Mouse (Mus musculus): ENCODE data around the gene Zfp706. TPM values are rescaled to one million over a fixed set of nuclear protein-coding genes. Genes with fewer than 3 reads are reported as not detected.

Zfp706 gene
- polyA plus RNA-seq, 1 experiment from 2014 or later: 439 TPM

- no peak overlapping the region for H3K4me3 ChIP-seq
- no peak overlapping the region for H3K4me2 ChIP-seq (replicated peaks)
- H3K4me1 ChIP-seq: peaks cover 2% of the 10 kb centered on the region; the same call in 1 of the 2 replicates
- no peaks in the 10 kb centered on the region; the same call in 1 of the 2 replicates for H3K27me3 ChIP-seq
- H3K36me3 ChIP-seq: no peaks in the 10 kb centered on the region
- 70% methylated on average over 6 of the region's 6 CpGs for WGBS
- ATAC-seq (ENCODE audit: low FRiP score, low read depth): no peak
- H3K27ac ChIP-seq (replicated peaks): no peak overlapping the region
- H3K9ac ChIP-seq (replicated peaks): no peak overlapping the region
- H3K9me3 ChIP-seq: no peaks in the 10 kb centered on the region
Measured at GRCm38 (mm10) chr15:36974614-36975255, 32.8 kb downstream of the Zfp706 start.

DNA sequence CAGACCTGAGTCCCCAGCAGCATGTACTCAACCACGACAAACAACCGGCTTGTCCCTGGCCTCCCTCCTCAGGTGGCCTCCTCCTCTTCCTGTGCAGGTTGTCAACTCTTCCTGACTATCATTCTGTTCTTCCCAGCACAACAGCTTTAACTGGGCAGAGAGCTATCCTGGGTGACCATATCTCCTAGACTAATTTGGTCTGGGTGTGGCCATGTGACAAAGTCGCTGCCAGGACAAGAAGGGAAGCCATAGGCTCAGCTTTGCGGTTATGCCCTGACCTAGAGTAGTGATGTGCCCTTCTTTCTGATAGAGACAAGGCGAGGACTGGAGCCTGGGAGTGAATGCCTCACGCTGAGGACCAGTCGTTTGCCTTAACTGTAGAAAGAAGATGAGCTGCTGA is 33.9 kb downstream of the Zfp706 start:
- no peak overlapping the region for H3K4me3 ChIP-seq
- H3K9me3 ChIP-seq: no peaks in the 10 kb centered on the region
- no peak overlapping the region for H3K4me2 ChIP-seq (replicated peaks)
- 88% methylated on average over 7 of the region's 7 CpGs for WGBS
- no peaks in the 10 kb centered on the region; the same call in 1 of the 2 replicates for H3K27me3 ChIP-seq
- peaks cover 1% of the 10 kb centered on the region; the same call in 1 of the 2 replicates for H3K4me1 ChIP-seq
- H3K9ac ChIP-seq (replicated peaks): no peak overlapping the region
- no peak for ATAC-seq (ENCODE audit: low FRiP score, low read depth)
- no peaks in the 10 kb centered on the region for H3K36me3 ChIP-seq
- no peak overlapping the region for H3K27ac ChIP-seq (replicated peaks)

- no peak overlapping the region for H3K4me3 ChIP-seq
- no peak overlapping the region for H3K27ac ChIP-seq (replicated peaks)
- H3K36me3 ChIP-seq: no peaks in the 10 kb centered on the region
- peaks cover 5% of the 10 kb centered on the region; the same call in 1 of the 2 replicates for H3K4me1 ChIP-seq
- no peaks in the 10 kb centered on the region; the same call in 1 of the 2 replicates for H3K27me3 ChIP-seq
- no peak overlapping the region for H3K4me2 ChIP-seq (replicated peaks)
- no peaks in the 10 kb centered on the region for H3K9me3 ChIP-seq
- 84% methylated on average over 6 of the region's 6 CpGs for WGBS
- no peak overlapping the region for H3K9ac ChIP-seq (replicated peaks)
- ATAC-seq (ENCODE audit: low FRiP score, low read depth): no peak
Measured at GRCm38 (mm10) chr15:36973290-36973689, 34.3 kb downstream of the Zfp706 start.

DNA sequence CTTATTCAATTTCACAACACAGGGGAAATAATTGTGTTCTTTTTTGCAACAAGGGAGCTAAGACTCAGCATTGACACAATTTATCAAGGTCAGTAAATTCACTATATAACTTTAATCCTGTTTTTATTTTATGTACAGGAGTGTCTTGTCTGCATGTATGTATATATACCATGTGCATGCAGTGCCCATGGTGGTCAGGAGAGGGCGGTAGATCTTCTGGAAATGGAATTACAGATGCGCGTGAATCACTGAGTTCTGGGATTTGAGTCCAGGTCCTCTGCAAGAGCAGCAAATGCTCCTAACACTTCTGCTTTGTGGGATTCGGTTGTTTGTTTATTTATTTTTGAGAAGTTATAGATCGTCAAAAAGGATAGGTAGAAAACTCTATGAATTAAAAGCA is 37.8 kb downstream of the Zfp706 start:
- Histone ChIP-seq H3K36me3 (no peaks in the 10 kb centered on the region), H3K4me3 (no peak overlapping the region), H3K9ac (replicated peaks) (no peak overlapping the region), H3K9me3 (no peaks in the 10 kb centered on the region), H3K27me3 (no peaks in the 10 kb centered on the region), H3K4me2 (replicated peaks) (no peak overlapping the region), H3K27ac (replicated peaks) (no peak overlapping the region), H3K4me1 (peaks cover 24% of the 10 kb centered on the region)
- WGBS: 87% methylated on average over 5 of the region's 5 CpGs
- ATAC-seq (ENCODE audit: low FRiP score, low read depth): no peak

GRCm38 (mm10) chr15:36968295-36968694 is 39.3 kb downstream of the Zfp706 start:
- peak overlapping the region; percentile 27 for H3K4me3 ChIP-seq
- no peaks in the 10 kb centered on the region for H3K27me3 ChIP-seq
- no peak for ATAC-seq (ENCODE audit: low FRiP score, low read depth)

GRCm38 (mm10) chr15:36967381-36968211 is 40.0 kb downstream of the Zfp706 start:
- Histone ChIP-seq H3K4me3 (peak overlapping the region; percentile 27), H3K27ac (replicated peaks) (peak overlapping the region; percentile 94), H3K36me3 (no peaks in the 10 kb centered on the region), H3K4me1 (peaks cover 24% of the 10 kb centered on the region), H3K9ac (replicated peaks) (peak overlapping the region; percentile 51), H3K9me3 (no peaks in the 10 kb centered on the region), H3K4me2 (replicated peaks) (peak overlapping the region; percentile 55), H3K27me3 (no peaks in the 10 kb centered on the region)
- peak; percentile 93 for ATAC-seq (ENCODE audit: low FRiP score, low read depth)
- WGBS: 19% methylated on average over 24 of the region's 24 CpGs

More at GRCm38 (mm10) chr15:36968295-36968694, 39.3 kb downstream of the Zfp706 start:
- no peaks in the 10 kb centered on the region for H3K9me3 ChIP-seq
- peaks cover 24% of the 10 kb centered on the region for H3K4me1 ChIP-seq
- H3K36me3 ChIP-seq: no peaks in the 10 kb centered on the region
- 32% methylated on average over 1 of the region's 1 CpGs for WGBS
- peak overlapping the region; percentile 51 for H3K9ac ChIP-seq (replicated peaks)
- H3K27ac ChIP-seq (replicated peaks): peak overlapping the region; percentile 94
- peak overlapping the region; percentile 55 for H3K4me2 ChIP-seq (replicated peaks)

DNA sequence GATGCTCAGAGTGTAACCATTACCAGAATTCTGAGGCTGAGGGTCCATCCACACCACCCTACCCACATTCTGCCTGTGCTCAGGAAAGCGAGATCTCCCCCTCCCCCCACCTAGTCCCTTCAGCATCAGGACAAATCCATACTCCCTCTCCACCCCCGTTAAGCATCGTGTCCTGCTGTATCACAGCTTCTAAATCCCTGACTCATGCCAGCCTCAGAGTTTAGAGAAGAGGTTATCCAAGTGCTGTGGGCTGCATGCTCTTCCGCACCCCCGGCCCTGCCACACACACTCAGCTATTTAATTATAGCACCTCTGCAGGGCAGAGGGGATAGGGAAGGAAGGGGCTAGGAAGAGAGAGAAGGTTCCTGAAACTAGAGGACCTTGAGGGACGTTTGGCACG is 40.6 kb downstream of the Zfp706 start:
- no peaks in the 10 kb centered on the region for H3K9me3 ChIP-seq
- ATAC-seq (ENCODE audit: low FRiP score, low read depth): peak; percentile 73; the same call in 1 of the 2 replicates
- peak overlapping the region; percentile 94 for H3K27ac ChIP-seq (replicated peaks)
- H3K36me3 ChIP-seq: no peaks in the 10 kb centered on the region
- H3K9ac ChIP-seq (replicated peaks): no peak overlapping the region
- no peaks in the 10 kb centered on the region for H3K27me3 ChIP-seq
- WGBS: 37% methylated on average over 7 of the region's 7 CpGs
- H3K4me3 ChIP-seq: 0 out of 2 replicates have a peak overlapping the region, but pooled peaks have one; percentile 27
- H3K4me2 ChIP-seq (replicated peaks): peak overlapping the region; percentile 55
- H3K4me1 ChIP-seq: peaks cover 24% of the 10 kb centered on the region

GRCm38 (mm10) chr15:36966466-36966865 is 41.1 kb downstream of the Zfp706 start:
- H3K27me3 ChIP-seq: no peaks in the 10 kb centered on the region
- peak overlapping the region; percentile 94 for H3K27ac ChIP-seq (replicated peaks)
- H3K4me1 ChIP-seq: peaks cover 24% of the 10 kb centered on the region
- no peaks in the 10 kb centered on the region for H3K36me3 ChIP-seq
- no peaks in the 10 kb centered on the region for H3K9me3 ChIP-seq
- ATAC-seq (ENCODE audit: low FRiP score, low read depth): no peak
- H3K9ac ChIP-seq (replicated peaks): no peak overlapping the region
- H3K4me3 ChIP-seq: no peak overlapping the region
- H3K4me2 ChIP-seq (replicated peaks): no peak overlapping the region
- WGBS: 89% methylated on average over 2 of the region's 2 CpGs

GRCm38 (mm10) chr15:36965743-36966142 is 41.8 kb downstream of the Zfp706 start:
- Histone ChIP-seq H3K4me2 (replicated peaks) (no peak overlapping the region), H3K36me3 (no peaks in the 10 kb centered on the region), H3K27me3 (no peaks in the 10 kb centered on the region), H3K27ac (replicated peaks) (no peak overlapping the region), H3K4me3 (no peak overlapping the region), H3K9ac (replicated peaks) (no peak overlapping the region), H3K9me3 (no peaks in the 10 kb centered on the region), H3K4me1 (peaks cover 24% of the 10 kb centered on the region)
- no peak for ATAC-seq (ENCODE audit: low FRiP score, low read depth)
- 92% methylated on average over 4 of the region's 4 CpGs for WGBS

- Histone ChIP-seq H3K27me3 (no peaks in the 10 kb centered on the region), H3K27ac (replicated peaks) (no peak overlapping the region), H3K4me1 (peaks cover 15% of the 10 kb centered on the region), H3K9ac (replicated peaks) (no peak overlapping the region), H3K4me2 (replicated peaks) (no peak overlapping the region), H3K36me3 (no peaks in the 10 kb centered on the region), H3K9me3 (no peaks in the 10 kb centered on the region), H3K4me3 (no peak overlapping the region)
- no peak for ATAC-seq (ENCODE audit: low FRiP score, low read depth)
- WGBS: 93% methylated on average over 6 of the region's 6 CpGs
Measured at GRCm38 (mm10) chr15:36962931-36963330, 44.6 kb downstream of the Zfp706 start.

DNA sequence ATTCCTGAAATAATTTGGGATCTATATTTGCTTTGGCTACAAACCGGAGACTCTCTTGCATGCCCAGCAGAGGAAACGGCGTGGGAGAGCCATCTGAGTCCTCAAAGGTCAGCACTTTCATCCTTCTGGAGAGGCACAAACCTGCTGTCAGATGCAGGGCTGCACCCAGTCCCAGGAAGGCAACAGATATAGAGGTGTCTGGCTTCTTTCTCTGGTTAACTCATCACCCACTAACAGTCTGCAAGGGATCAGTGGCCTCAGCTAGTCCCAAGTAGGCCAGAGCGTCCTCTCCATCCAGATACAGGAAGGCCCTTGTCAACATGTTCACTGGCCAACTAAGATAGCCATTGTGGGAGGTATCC is 46.7 kb downstream of the Zfp706 start:
- Histone ChIP-seq H3K4me3 (no peak overlapping the region), H3K27me3 (no peaks in the 10 kb centered on the region), H3K9me3 (no peaks in the 10 kb centered on the region), H3K4me1 (no peaks in the 10 kb centered on the region), H3K4me2 (replicated peaks) (no peak overlapping the region), H3K36me3 (no peaks in the 10 kb centered on the region), H3K9ac (replicated peaks) (no peak overlapping the region), H3K27ac (replicated peaks) (no peak overlapping the region)
- no peak for ATAC-seq (ENCODE audit: low FRiP score, low read depth)
- 89% methylated on average over 4 of the region's 4 CpGs for WGBS
